Mouse (Mus musculus): Measurements from ENCODE around the gene Tgfa.

- no peak for TF ChIP-seq EP300 (IDR thresholded peaks at IDR 0.05; ENCODE audit: low read depth)
- peak; percentile 59 for TF ChIP-seq CTCF (IDR thresholded peaks at IDR 0.05; ENCODE audit: low read depth)
These were observed 1.1 kb upstream of the Tgfa start for GRCm38 (mm10) chr6:86193879-86194278.
